Mouse (Mus musculus): ENCODE data around the gene St3gal5. TPM values are rescaled to one million over a fixed set of nuclear protein-coding genes. Genes with fewer than 3 reads are reported as not detected.

Gene St3gal5
- polyA plus RNA-seq, 1 experiment from 2014 or later: 33.0 TPM

GRCm38 (mm10) chr6:72161751-72162150 lies 64.4 kb downstream of the St3gal5 start:
- Histone ChIP-seq H3K27me3 (ENCODE audit: control insufficient read depth, insufficient read depth, low read length) (no peaks in the 10 kb centered on the region), H3K9me3 (ENCODE audit: control insufficient read depth, low read length) (no peaks in the 10 kb centered on the region), H3K36me3 (ENCODE audit: control insufficient read depth, insufficient read depth, low read length) (no peaks in the 10 kb centered on the region), H3K27ac (replicated peaks; ENCODE audit: low read depth, low read length) (no peak overlapping the region), H3K4me3 (ENCODE audit: low read depth, low read length) (no peak overlapping the region), H3K4me1 (ENCODE audit: control insufficient read depth, insufficient read depth, low read length) (no peaks in the 10 kb centered on the region), H3K9ac (ENCODE audit: low read length) (no peak overlapping the region), H3K4me2 (ENCODE audit: low read depth, severe bottlenecking) (no peak overlapping the region)
- DNase-seq (ENCODE audit: low spot score) (no peak), ATAC-seq (ENCODE audit: insufficient number of reproducible peaks, low FRiP score, low TSS enrichment, low read depth) (no peak)
- 75% methylated on average over 5 of the region's 5 CpGs for WGBS

GRCm38 (mm10) chr6:72162155-72162890 lies 64.9 kb downstream of the St3gal5 start:
- H3K27me3 ChIP-seq (ENCODE audit: control insufficient read depth, insufficient read depth, low read length): no peaks in the 10 kb centered on the region
- H3K4me3 ChIP-seq (ENCODE audit: low read depth, low read length): no peak overlapping the region
- H3K4me1 ChIP-seq (ENCODE audit: control insufficient read depth, insufficient read depth, low read length): no peaks in the 10 kb centered on the region
- WGBS: 28% methylated on average over 19 of the region's 19 CpGs
- no peaks in the 10 kb centered on the region for H3K36me3 ChIP-seq (ENCODE audit: control insufficient read depth, insufficient read depth, low read length)
- no peaks in the 10 kb centered on the region for H3K9me3 ChIP-seq (ENCODE audit: control insufficient read depth, low read length)
- DNase-seq (ENCODE audit: low spot score) (no peak), ATAC-seq (ENCODE audit: insufficient number of reproducible peaks, low FRiP score, low TSS enrichment, low read depth) (no peak)
- H3K27ac ChIP-seq (replicated peaks; ENCODE audit: low read depth, low read length): no peak overlapping the region
- no peak overlapping the region for H3K9ac ChIP-seq (ENCODE audit: low read length)
- H3K4me2 ChIP-seq (ENCODE audit: low read depth, severe bottlenecking): no peak overlapping the region

- H3K9ac ChIP-seq (ENCODE audit: low read length): no peak overlapping the region
- ATAC-seq (ENCODE audit: insufficient number of reproducible peaks, low FRiP score, low TSS enrichment, low read depth) (peak; percentile 70), DNase-seq (ENCODE audit: low spot score) (peak; percentile 97)
- no peaks in the 10 kb centered on the region for H3K36me3 ChIP-seq (ENCODE audit: control insufficient read depth, insufficient read depth, low read length)
- WGBS: 25% methylated on average over 20 of the region's 20 CpGs
- H3K4me2 ChIP-seq (ENCODE audit: low read depth, severe bottlenecking): no peak overlapping the region
- H3K9me3 ChIP-seq (ENCODE audit: control insufficient read depth, low read length): no peaks in the 10 kb centered on the region
- no peaks in the 10 kb centered on the region for H3K4me1 ChIP-seq (ENCODE audit: control insufficient read depth, insufficient read depth, low read length)
- H3K27ac ChIP-seq (replicated peaks; ENCODE audit: low read depth, low read length): no peak overlapping the region
- H3K27me3 ChIP-seq (ENCODE audit: control insufficient read depth, insufficient read depth, low read length): no peaks in the 10 kb centered on the region
- no peak overlapping the region for H3K4me3 ChIP-seq (ENCODE audit: low read depth, low read length)
These were observed 67.2 kb downstream of the St3gal5 start for GRCm38 (mm10) chr6:72164321-72165275.

- Histone ChIP-seq H3K36me3 (ENCODE audit: control insufficient read depth, insufficient read depth, low read length) (no peaks in the 10 kb centered on the region), H3K4me2 (ENCODE audit: low read depth, severe bottlenecking) (no peak overlapping the region), H3K27me3 (ENCODE audit: control insufficient read depth, insufficient read depth, low read length) (no peaks in the 10 kb centered on the region), H3K4me3 (ENCODE audit: low read depth, low read length) (no peak overlapping the region), H3K4me1 (ENCODE audit: control insufficient read depth, insufficient read depth, low read length) (no peaks in the 10 kb centered on the region), H3K27ac (replicated peaks; ENCODE audit: low read depth, low read length) (no peak overlapping the region), H3K9me3 (ENCODE audit: control insufficient read depth, low read length) (no peaks in the 10 kb centered on the region), H3K9ac (ENCODE audit: low read length) (no peak overlapping the region)
- WGBS: 46% methylated on average over 2 of the region's 2 CpGs
- ATAC-seq (ENCODE audit: insufficient number of reproducible peaks, low FRiP score, low TSS enrichment, low read depth): no peak
- no peak for DNase-seq (ENCODE audit: low spot score)
These were observed 68.5 kb downstream of the St3gal5 start for GRCm38 (mm10) chr6:72165907-72166306.

- Histone ChIP-seq H3K9me3 (ENCODE audit: control insufficient read depth, low read length) (no peaks in the 10 kb centered on the region), H3K36me3 (ENCODE audit: control insufficient read depth, insufficient read depth, low read length) (no peaks in the 10 kb centered on the region), H3K27me3 (ENCODE audit: control insufficient read depth, insufficient read depth, low read length) (no peaks in the 10 kb centered on the region), H3K4me3 (ENCODE audit: low read depth, low read length) (no peak overlapping the region), H3K4me2 (ENCODE audit: low read depth, severe bottlenecking) (no peak overlapping the region), H3K9ac (ENCODE audit: low read length) (no peak overlapping the region), H3K4me1 (ENCODE audit: control insufficient read depth, insufficient read depth, low read length) (no peaks in the 10 kb centered on the region), H3K27ac (replicated peaks; ENCODE audit: low read depth, low read length) (no peak overlapping the region)
- DNase-seq (ENCODE audit: low spot score) (no peak), ATAC-seq (ENCODE audit: insufficient number of reproducible peaks, low FRiP score, low TSS enrichment, low read depth) (no peak)
- 85% methylated on average over 3 of the region's 3 CpGs for WGBS
These were observed 74.0 kb downstream of the St3gal5 start for GRCm38 (mm10) chr6:72171391-72171790.

- no peak overlapping the region for H3K4me3 ChIP-seq (ENCODE audit: low read depth, low read length)
These were observed 76.0 kb downstream of the St3gal5 start for GRCm38 (mm10) chr6:72173350-72173749.

GRCm38 (mm10) chr6:72175419-72175818 lies 78.0 kb downstream of the St3gal5 start:
- Histone ChIP-seq H3K4me1 (ENCODE audit: control insufficient read depth, insufficient read depth, low read length) (no peaks in the 10 kb centered on the region), H3K4me2 (ENCODE audit: low read depth, severe bottlenecking) (no peak overlapping the region), H3K9me3 (ENCODE audit: control insufficient read depth, low read length) (no peaks in the 10 kb centered on the region), H3K36me3 (ENCODE audit: control insufficient read depth, insufficient read depth, low read length) (no peaks in the 10 kb centered on the region), H3K9ac (ENCODE audit: low read length) (no peak overlapping the region), H3K27ac (replicated peaks; ENCODE audit: low read depth, low read length) (no peak overlapping the region), H3K27me3 (ENCODE audit: control insufficient read depth, insufficient read depth, low read length) (no peaks in the 10 kb centered on the region), H3K4me3 (ENCODE audit: low read depth, low read length) (no peak overlapping the region)
- DNase-seq (ENCODE audit: low spot score) (no peak), ATAC-seq (ENCODE audit: insufficient number of reproducible peaks, low FRiP score, low TSS enrichment, low read depth) (no peak)
- WGBS: 54% methylated on average over 3 of the region's 3 CpGs

More at GRCm38 (mm10) chr6:72173350-72173749, 76.0 kb downstream of the St3gal5 start:
- H3K9ac ChIP-seq (ENCODE audit: low read length): no peak overlapping the region
- no peak overlapping the region for H3K4me2 ChIP-seq (ENCODE audit: low read depth, severe bottlenecking)
- H3K4me1 ChIP-seq (ENCODE audit: control insufficient read depth, insufficient read depth, low read length): no peaks in the 10 kb centered on the region
- DNase-seq (ENCODE audit: low spot score) (no peak), ATAC-seq (ENCODE audit: insufficient number of reproducible peaks, low FRiP score, low TSS enrichment, low read depth) (no peak)
- H3K9me3 ChIP-seq (ENCODE audit: control insufficient read depth, low read length): no peaks in the 10 kb centered on the region
- no peaks in the 10 kb centered on the region for H3K36me3 ChIP-seq (ENCODE audit: control insufficient read depth, insufficient read depth, low read length)
- no peaks in the 10 kb centered on the region for H3K27me3 ChIP-seq (ENCODE audit: control insufficient read depth, insufficient read depth, low read length)
- H3K27ac ChIP-seq (replicated peaks; ENCODE audit: low read depth, low read length): no peak overlapping the region
- WGBS: 86% methylated on average over 1 of the region's 1 CpGs

GRCm38 (mm10) chr6:72176004-72176403 lies 78.6 kb downstream of the St3gal5 start:
- H3K27me3 ChIP-seq (ENCODE audit: control insufficient read depth, insufficient read depth, low read length): no peaks in the 10 kb centered on the region
- no peak overlapping the region for H3K9ac ChIP-seq (ENCODE audit: low read length)
- H3K36me3 ChIP-seq (ENCODE audit: control insufficient read depth, insufficient read depth, low read length): no peaks in the 10 kb centered on the region
- DNase-seq (ENCODE audit: low spot score): no peak
- ATAC-seq (ENCODE audit: insufficient number of reproducible peaks, low FRiP score, low TSS enrichment, low read depth): no peak
- H3K9me3 ChIP-seq (ENCODE audit: control insufficient read depth, low read length): no peaks in the 10 kb centered on the region
- no peak overlapping the region for H3K4me3 ChIP-seq (ENCODE audit: low read depth, low read length)
- no peak overlapping the region for H3K27ac ChIP-seq (replicated peaks; ENCODE audit: low read depth, low read length)
- no peak overlapping the region for H3K4me2 ChIP-seq (ENCODE audit: low read depth, severe bottlenecking)
- 77% methylated on average over 5 of the region's 5 CpGs for WGBS
- no peaks in the 10 kb centered on the region for H3K4me1 ChIP-seq (ENCODE audit: control insufficient read depth, insufficient read depth, low read length)

All from limb, embryonic 11.5 days (tissue).